Mouse (Mus musculus): ENCODE measurements around the gene Rhot1. TPM values are rescaled to one million over a fixed set of nuclear protein-coding genes. Genes with fewer than 3 reads are reported as not detected.

The Rhot1 gene
- polyA plus RNA-seq (2015; fragmentation: Nextera tagmentation; extraction: Ambion mirVana) = 52.0 and 56.5 TPM in 2 replicates

DNA sequence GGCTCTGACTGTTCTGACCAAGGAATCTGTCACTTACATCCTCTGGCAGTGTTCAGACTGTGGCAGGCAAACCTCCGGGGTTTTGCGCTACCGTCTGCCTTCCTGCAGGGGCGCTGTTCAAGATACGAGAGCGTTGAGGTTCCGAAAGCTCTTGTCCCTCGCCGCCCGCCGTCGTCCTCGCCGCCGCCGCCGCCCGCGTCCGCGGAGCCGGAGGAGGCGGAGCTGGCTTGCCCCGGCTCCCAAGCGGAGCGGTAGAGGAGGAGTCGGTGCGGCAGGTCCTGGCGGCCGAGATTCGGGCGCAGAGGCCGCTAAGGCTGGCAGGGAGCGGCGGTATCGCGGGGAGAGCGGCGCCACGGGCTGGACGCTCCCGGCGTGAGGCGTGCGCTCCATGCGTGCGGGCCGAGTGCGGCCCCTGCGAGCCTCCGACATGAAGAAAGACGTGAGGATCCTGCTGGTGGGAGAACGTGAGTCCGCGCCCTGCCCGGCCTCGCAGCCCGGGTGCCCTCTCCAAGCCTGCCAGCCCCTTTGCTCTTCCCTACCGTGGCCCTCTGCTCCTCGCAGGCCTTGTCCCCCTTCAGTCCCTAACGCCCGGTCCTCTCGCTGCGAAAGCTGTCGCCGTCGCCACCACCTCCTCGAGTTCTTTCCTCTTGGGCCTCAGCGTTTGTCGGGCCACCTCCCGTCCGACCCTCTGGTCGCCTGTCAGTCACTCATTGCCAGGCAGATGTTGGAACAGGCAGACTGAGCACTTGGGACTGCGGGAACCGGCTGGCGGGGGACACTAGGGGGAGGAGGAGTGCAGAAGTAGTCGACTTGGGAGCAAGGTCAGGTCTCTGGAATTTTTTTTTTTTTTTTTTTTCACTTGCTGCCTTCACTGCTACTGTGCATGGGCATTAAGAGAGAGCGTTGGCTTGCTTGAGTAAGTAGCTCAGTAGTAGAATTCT, at the start of gene Rhot1:
Rhot1 (plus strand) TSS at position 160 of the 941 bp plus-strand sequence.
- no peaks in the 10 kb centered on the region for H3K9me3 ChIP-seq (replicated peaks)
- ATAC-seq (ENCODE audit: insufficient number of reproducible peaks, low FRiP score, low TSS enrichment, low read depth) = peak; percentile 92
- peak within 1 kb of the TSS; percentile 93 for H3K27ac ChIP-seq (replicated peaks)
- no peaks in the 10 kb centered on the region for H3K36me3 ChIP-seq
- H3K4me1 ChIP-seq = peaks cover 17% of the 10 kb centered on the region
- H3K27me3 ChIP-seq = no peaks in the 10 kb centered on the region
- H3K9ac ChIP-seq = peak within 1 kb of the TSS; percentile 73
- WGBS = under 1% methylated on average over 78 of the region's 78 CpGs
- peak within 1 kb of the TSS; percentile 74 for H3K4me3 ChIP-seq (replicated peaks)
- peak within 1 kb of the TSS; percentile 51 for H3K4me2 ChIP-seq (replicated peaks)

DNA sequence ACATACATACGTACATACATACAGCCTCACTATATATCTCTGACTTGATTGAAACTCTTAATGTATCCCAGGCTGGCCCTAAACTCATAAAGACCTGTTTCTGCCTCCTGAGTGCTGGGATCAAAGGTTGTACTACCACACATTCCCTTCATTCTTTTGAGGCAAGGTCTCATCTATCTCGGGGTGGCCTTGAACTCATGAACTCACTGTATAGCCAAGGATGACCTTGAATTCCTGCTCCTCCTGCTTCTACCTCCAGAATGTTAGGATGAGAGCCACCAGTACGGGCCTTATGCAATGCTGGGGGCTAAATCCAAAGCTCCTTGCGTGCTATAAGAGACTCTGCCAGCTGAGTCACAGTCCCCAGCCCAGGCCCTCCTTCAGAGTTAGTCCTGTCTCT, 47.8 kb upstream of the Rhot1 start:
- no peak for ATAC-seq (ENCODE audit: insufficient number of reproducible peaks, low FRiP score, low TSS enrichment, low read depth)
- H3K4me2 ChIP-seq (replicated peaks) = no peak overlapping the region
- peaks cover 7% of the 10 kb centered on the region; the same call in 1 of the 2 replicates for H3K27me3 ChIP-seq
- H3K36me3 ChIP-seq = no peaks in the 10 kb centered on the region
- H3K4me3 ChIP-seq (replicated peaks) = no peak overlapping the region
- H3K9me3 ChIP-seq (replicated peaks) = no peaks in the 10 kb centered on the region
- WGBS = 77% methylated on average over 4 of the region's 4 CpGs
- no peak overlapping the region for H3K9ac ChIP-seq
- no peak overlapping the region for H3K27ac ChIP-seq (replicated peaks)
- H3K4me1 ChIP-seq = no peaks in the 10 kb centered on the region

DNA sequence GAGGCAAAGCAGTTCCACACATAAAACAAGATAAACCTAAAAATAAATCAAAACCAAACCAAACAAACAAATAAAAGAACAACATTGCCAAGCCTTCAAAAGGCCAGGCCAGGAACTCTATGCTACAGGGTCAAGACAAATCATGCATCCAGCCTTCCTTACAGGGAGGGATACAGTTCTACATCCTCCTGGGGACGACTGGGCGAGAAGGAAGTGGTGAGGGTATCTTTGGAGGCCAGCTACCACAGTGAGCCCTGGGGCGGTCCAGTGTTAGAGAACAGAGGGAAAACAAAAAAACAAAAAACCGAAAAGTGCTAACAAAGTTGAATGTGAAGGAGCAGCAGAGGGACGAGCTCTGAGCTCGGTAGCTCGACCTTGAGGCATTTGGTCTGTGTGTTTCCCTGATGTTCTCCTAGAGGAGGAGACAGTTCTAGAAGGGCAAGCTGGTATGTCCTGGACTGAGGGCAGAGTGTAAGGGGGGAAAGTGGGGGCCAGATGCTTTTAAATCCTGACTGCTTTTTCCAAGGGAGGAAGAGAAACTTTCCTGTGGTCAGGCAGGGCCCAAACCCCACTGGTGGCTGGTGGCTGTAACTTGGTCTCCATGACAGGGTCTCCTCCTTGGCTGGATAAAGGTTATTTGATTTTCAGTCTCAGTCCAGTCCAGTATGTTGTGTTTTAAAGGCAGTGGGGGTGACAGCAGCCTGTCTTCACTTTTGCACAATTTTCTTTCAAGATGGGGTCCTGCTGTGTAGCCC, 45.3 kb upstream of the Rhot1 start:
- Histone ChIP-seq H3K4me1 (no peaks in the 10 kb centered on the region), H3K9ac (no peak overlapping the region), H3K27me3 (no peaks in the 10 kb centered on the region), H3K4me3 (replicated peaks) (no peak overlapping the region), H3K27ac (replicated peaks) (no peak overlapping the region), H3K9me3 (replicated peaks) (no peaks in the 10 kb centered on the region), H3K36me3 (no peaks in the 10 kb centered on the region), H3K4me2 (replicated peaks) (no peak overlapping the region)
- 52% methylated on average over 7 of the region's 7 CpGs for WGBS
- no peak for ATAC-seq (ENCODE audit: insufficient number of reproducible peaks, low FRiP score, low TSS enrichment, low read depth)

DNA sequence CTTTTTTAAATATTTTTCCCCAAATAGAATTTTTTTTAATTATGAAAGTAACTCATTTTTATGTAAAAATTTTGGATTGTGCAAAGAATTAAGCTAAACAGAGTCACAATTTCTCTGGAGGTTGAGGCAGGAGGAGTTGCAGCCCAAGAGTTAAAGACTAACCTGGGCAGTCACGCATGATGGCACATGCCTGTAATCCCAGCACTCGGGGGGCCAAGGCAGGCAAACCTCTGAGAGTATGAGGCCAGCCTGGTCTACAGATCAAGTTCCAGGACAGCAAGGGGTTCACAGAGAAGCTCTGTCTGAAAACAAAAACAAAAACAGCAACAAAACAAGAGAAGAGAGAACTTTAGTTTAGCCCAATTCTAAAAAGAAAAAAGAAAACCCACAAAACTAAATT, 44.6 kb upstream of the Rhot1 start:
- no peaks in the 10 kb centered on the region for H3K36me3 ChIP-seq
- no peak for ATAC-seq (ENCODE audit: insufficient number of reproducible peaks, low FRiP score, low TSS enrichment, low read depth)
- H3K27me3 ChIP-seq = no peaks in the 10 kb centered on the region
- 33% methylated on average over 2 of the region's 2 CpGs for WGBS
- H3K27ac ChIP-seq (replicated peaks) = no peak overlapping the region
- no peaks in the 10 kb centered on the region for H3K9me3 ChIP-seq (replicated peaks)
- no peak overlapping the region for H3K4me2 ChIP-seq (replicated peaks)
- H3K4me3 ChIP-seq (replicated peaks) = no peak overlapping the region
- no peak overlapping the region for H3K9ac ChIP-seq
- no peaks in the 10 kb centered on the region for H3K4me1 ChIP-seq

DNA sequence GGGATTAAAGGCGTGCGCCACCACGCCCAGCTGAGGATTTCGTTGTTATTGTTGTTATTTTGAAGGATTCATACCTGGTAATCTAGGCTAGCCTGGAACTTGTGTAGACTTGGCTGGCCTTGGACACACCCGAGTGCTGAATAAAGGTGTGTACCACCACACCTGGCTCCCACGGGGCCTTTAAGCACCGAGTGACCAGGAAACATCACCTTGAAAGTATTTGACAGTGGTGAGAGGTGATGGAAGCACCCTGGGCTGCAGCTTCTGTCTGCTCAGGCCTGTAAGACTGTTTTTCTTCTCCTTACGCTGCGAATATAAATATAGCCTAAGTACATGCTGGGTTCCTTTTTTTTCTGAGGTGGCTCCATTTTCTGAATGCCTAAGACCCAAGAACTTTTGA, 40.7 kb upstream of the Rhot1 start:
- no peaks in the 10 kb centered on the region for H3K36me3 ChIP-seq
- H3K27me3 ChIP-seq = no peaks in the 10 kb centered on the region
- 85% methylated on average over 9 of the region's 9 CpGs for WGBS
- H3K4me1 ChIP-seq = no peaks in the 10 kb centered on the region
- no peak overlapping the region for H3K9ac ChIP-seq
- H3K4me2 ChIP-seq (replicated peaks) = no peak overlapping the region
- H3K27ac ChIP-seq (replicated peaks) = no peak overlapping the region; the same call in 1 of the 2 replicates
- H3K4me3 ChIP-seq (replicated peaks) = no peak overlapping the region
- no peak for ATAC-seq (ENCODE audit: insufficient number of reproducible peaks, low FRiP score, low TSS enrichment, low read depth)
- no peaks in the 10 kb centered on the region for H3K9me3 ChIP-seq (replicated peaks)

DNA sequence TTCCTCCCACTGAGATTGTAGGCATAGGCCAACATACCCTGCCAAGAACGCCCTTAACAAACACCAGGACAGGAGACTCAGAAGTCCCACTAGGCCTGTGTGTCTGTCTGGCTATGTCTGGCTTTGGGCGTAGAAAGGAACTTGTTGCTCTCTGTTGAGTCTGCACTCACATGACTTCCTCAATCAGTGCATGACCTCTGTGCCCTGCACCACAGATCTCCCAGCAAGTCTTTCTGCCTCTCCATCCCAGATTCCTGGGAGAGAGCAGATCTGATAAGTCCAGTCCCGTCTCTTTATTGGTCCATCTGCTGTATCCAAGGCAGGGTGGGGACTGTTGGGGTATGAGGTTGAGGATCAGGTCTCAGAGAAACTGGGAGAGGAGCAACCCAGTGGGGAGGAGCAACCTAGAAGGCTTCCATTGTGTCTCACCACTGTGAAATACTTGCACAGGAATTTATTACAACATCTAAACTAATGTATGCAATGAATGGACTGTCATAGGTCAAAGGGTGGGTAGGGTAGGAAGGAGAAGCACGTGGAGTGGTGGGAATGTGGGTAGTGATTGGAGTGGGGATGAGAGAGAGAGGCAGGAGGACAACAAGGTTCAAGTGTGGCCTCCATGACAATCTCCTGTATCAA, 40.1 kb upstream of the Rhot1 start:
- Histone ChIP-seq H3K27ac (replicated peaks) (no peak overlapping the region), H3K4me1 (no peaks in the 10 kb centered on the region), H3K36me3 (no peaks in the 10 kb centered on the region), H3K9me3 (replicated peaks) (no peaks in the 10 kb centered on the region), H3K9ac (no peak overlapping the region), H3K4me2 (replicated peaks) (no peak overlapping the region), H3K4me3 (replicated peaks) (no peak overlapping the region), H3K27me3 (no peaks in the 10 kb centered on the region)
- no peak for ATAC-seq (ENCODE audit: insufficient number of reproducible peaks, low FRiP score, low TSS enrichment, low read depth)
- 76% methylated on average over 4 of the region's 4 CpGs for WGBS

DNA sequence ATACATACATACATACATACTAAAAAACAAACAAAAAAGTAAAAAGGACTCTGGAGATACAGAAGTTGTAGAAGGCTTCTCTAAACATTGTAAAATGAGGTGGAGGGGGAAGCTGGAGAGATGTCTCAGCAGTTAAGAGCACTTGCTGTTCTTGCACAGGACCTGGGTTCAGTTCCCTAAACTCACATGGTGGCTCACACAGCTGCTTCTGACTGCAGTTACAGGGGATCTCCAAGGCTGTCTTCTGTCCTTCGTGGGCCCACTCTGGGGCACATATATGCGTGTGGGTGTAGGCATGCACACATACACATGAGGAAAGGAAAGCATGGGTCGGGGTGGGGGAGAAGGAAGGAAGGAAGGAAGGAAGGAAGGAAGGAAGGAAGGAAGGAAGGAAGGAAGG, 39.2 kb upstream of the Rhot1 start:
- H3K27me3 ChIP-seq = no peaks in the 10 kb centered on the region
- no peak overlapping the region for H3K4me2 ChIP-seq (replicated peaks)
- 75% methylated on average over 3 of the region's 3 CpGs for whole genome bisulfite sequencing
- no peaks in the 10 kb centered on the region for H3K9me3 ChIP-seq (replicated peaks)
- no peak overlapping the region for H3K9ac ChIP-seq
- H3K36me3 ChIP-seq = no peaks in the 10 kb centered on the region
- no peak overlapping the region for H3K27ac ChIP-seq (replicated peaks)
- H3K4me3 ChIP-seq (replicated peaks) = no peak overlapping the region
- no peak for ATAC-seq (ENCODE audit: insufficient number of reproducible peaks, low FRiP score, low TSS enrichment, low read depth)
- H3K4me1 ChIP-seq = no peaks in the 10 kb centered on the region

DNA sequence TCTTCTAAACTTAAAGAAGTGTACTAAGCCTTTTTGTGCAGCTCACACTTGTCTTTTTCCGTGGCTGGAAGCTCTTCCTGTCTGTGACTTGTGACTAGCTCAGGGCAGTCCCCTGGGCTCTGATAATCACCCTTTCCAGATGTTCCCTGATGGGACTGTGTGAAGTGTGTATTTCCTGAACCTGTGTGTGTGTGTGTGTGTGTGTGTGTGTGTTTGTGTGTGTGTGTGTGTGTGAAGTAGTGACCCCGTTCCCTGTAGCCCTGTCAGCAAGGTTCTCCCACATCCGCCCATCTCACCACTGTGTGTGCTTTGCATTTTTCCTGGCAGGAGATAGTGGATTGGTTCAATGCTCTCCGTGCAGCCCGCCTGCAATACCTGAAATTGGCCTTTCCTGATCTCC, 38.5 kb upstream of the Rhot1 start:
- Histone ChIP-seq H3K4me1 (no peaks in the 10 kb centered on the region), H3K4me3 (replicated peaks) (no peak overlapping the region), H3K27ac (replicated peaks) (no peak overlapping the region), H3K4me2 (replicated peaks) (no peak overlapping the region), H3K9ac (no peak overlapping the region), H3K9me3 (replicated peaks) (no peaks in the 10 kb centered on the region), H3K27me3 (no peaks in the 10 kb centered on the region), H3K36me3 (no peaks in the 10 kb centered on the region)
- no peak for ATAC-seq (ENCODE audit: insufficient number of reproducible peaks, low FRiP score, low TSS enrichment, low read depth)
- WGBS = 59% methylated on average over 5 of the region's 5 CpGs

DNA sequence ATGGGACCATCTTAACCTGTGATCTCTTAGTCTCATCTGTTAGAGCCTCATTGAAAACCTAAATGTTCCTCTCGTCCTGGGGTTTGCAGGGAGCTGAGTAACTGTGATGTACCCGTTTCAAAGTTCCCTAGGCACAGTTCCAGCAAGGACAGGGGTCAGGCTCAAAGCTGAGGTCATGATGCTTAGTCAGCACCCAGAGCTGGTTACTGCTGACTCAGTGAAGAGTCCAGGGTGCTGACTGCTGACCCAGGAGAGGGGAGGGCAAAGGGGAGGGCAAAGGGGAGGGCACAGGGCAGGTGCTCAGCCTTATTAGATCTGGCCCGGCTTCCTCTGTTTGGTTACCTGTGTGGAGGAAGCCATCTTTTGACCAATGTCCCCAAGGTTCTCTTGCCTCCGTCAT, 36.9 kb upstream of the Rhot1 start:
- ATAC-seq (ENCODE audit: insufficient number of reproducible peaks, low FRiP score, low TSS enrichment, low read depth) = no peak
- Histone ChIP-seq H3K27ac (replicated peaks) (no peak overlapping the region), H3K9me3 (replicated peaks) (no peaks in the 10 kb centered on the region), H3K4me2 (replicated peaks) (no peak overlapping the region), H3K27me3 (no peaks in the 10 kb centered on the region), H3K4me1 (no peaks in the 10 kb centered on the region), H3K4me3 (replicated peaks) (no peak overlapping the region), H3K36me3 (no peaks in the 10 kb centered on the region), H3K9ac (no peak overlapping the region)
- 66% methylated on average over 4 of the region's 4 CpGs for WGBS

DNA sequence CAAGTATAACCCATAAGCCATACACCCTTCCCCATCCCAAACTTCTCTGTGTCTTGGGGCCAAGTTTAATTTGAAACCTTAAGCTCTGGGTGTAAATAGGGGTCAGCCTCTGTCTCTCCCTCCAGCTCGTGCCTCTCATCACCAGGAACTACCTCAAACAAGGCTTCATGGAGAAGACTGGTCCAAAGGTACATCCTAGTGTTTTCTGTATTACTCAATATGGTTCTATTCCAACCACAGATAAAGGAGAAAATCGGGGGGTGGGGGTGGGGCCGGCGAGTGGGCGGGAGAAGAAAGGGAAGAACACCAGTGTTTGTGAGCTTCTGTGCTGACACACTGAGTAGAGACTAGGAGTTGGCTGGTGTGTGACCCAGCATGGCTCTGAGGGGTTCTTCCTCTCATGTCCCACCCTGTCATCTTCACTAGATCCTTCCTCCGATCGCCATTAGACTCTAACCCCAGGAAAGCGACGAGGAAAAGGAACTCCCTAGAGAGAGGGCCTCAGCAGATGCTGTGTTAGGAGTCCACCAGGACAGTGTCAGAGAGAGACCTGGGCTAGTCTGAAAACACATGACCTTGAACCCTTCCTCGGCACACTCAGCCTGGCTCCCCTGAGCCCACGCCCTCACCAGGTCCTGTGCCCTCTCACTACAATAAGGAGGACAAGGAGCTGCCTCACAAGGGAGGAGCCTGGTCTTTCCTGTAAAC, 34.7 kb upstream of the Rhot1 start:
- no peaks in the 10 kb centered on the region for H3K27me3 ChIP-seq
- no peak overlapping the region for H3K4me3 ChIP-seq (replicated peaks)
- no peaks in the 10 kb centered on the region for H3K4me1 ChIP-seq
- no peak overlapping the region for H3K9ac ChIP-seq
- 76% methylated on average over 11 of the region's 11 CpGs for WGBS
- H3K27ac ChIP-seq (replicated peaks) = no peak overlapping the region
- no peaks in the 10 kb centered on the region for H3K9me3 ChIP-seq (replicated peaks)
- no peak overlapping the region for H3K4me2 ChIP-seq (replicated peaks)
- no peaks in the 10 kb centered on the region for H3K36me3 ChIP-seq
- no peak for ATAC-seq (ENCODE audit: insufficient number of reproducible peaks, low FRiP score, low TSS enrichment, low read depth)

Measured in embryonic facial prominence, embryonic 15.5 days (tissue).